Mouse (Mus musculus) layer of hippocampus, postnatal 10 days (tissue): ENCODE measurements around the gene Dlk2. TPM values are rescaled to one million over a fixed set of nuclear protein-coding genes. Genes with fewer than 3 reads are reported as not detected.

Experiments used
- DNase-seq, 2 experiments: peaks; one replicate each; pipeline ENCODE4 v3.0.0; 2021; ENCODE audit warnings: low spot score in 2 of 2
- total RNA-seq, 2 experiments: library from RNA; stranded (reverse); gene quantifications; 2 replicates each; pipeline ENCODE4 v1.2.3; 2021

Gene Dlk2
- total RNA-seq, 2 experiments from 2014 or later, result 44.4 to 52.4 TPM

DNA sequence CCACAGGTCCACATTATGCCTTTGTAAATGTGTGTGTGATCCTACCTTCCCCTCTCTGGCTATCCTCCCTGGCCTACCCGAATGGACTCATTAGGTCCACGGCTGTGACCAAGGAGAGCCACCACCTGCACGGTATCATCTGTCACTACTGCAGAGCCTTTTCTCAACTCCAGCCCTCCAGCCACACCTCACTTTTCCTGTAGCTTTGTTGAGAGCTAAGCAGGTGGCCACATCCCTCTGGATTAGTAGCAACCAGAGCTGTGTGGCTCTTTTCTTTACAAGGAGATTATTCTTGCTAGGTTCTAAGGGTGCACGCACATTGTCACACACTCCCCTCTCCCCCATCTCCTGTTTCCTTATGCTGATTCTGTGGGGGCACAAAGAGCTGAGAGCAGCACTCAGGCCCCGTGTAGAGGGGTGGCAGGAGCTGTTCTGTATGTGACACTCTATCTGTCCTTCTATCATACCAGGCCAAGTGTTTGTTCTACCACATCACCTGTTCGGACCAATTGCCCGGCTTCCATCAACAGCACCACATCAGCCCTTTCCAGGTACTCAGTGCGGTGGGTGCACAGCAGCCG lies 16.0 kb downstream of the Dlk2 start:
- DNase-seq, result no peak

DNA sequence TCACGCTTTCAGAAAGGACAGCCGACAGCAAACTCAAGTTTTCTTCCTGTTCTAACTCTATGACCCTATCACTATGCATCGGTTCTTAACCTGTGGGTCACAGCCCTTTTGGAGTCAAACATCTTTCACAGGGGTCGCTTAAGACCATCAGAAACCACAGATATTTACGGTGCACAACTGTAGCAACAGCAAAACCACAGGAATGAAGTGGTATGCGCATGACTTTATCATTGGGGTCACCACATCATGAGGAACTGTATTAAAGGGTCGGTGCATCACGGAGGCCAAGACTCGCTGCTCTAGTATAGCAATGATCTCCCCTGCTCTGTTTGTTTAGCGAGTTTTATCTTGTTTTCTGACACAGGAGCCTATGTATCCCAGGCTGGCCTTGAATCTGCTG lies 18.6 kb downstream of the Dlk2 start:
- DNase-seq, result no peak

DNA sequence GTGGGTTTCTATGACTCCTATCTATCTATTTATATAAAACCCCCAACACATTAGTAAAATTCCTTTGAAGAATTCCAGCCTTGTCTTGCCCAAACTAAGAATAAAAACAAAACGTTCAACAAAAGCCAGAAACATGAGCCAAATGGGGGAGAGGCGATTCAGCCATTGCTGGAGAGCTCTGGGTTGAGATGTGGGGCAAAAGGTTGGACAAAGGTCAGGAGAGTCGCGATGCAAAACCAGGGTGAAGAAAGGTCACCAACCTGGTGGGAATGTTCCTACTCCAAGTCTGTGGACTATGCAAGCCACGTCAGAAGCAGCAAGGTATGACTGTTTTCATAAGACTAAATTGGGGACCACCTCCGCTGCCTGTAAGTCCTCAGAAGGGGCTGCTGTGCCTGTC lies 23.3 kb downstream of the Dlk2 start:
- DNase-seq, result no peak

DNA sequence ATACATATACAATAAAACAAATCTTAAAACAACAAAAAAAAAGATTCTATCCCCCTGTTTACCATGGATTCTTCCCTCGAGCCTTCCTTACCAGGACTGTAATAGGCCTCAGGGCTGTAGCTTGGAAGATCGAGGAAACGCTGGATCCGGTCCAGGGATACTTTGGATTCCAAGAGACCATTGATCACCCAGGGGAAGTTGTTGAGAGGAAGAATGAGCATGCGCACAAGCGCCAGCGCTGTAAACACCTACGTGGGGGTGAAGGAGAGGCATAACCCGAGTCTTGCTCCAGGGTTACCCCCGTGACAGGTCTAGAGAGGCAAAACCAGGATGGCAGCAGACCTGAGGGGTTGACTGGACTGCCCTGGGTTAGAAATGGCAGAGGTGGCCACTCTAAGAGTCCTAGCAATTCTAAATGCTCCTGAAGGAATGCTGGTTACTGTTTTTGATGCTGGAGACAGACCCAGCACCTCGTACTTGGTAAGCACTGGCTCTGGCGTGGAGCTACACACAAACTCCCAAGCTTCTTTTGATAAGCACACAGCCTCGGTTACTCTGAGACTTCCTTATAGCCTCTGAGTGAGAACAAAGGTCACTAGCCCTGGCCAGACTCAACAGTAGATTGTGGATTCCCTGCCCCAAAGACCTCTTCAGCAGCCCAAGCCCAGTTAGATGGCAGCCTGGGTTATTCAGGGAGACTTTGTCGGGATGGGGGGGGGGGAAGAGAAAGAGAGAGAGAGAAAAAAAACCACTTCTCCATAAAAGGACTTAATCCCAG lies 25.0 kb downstream of the Dlk2 start:
- no peak for DNase-seq

DNA sequence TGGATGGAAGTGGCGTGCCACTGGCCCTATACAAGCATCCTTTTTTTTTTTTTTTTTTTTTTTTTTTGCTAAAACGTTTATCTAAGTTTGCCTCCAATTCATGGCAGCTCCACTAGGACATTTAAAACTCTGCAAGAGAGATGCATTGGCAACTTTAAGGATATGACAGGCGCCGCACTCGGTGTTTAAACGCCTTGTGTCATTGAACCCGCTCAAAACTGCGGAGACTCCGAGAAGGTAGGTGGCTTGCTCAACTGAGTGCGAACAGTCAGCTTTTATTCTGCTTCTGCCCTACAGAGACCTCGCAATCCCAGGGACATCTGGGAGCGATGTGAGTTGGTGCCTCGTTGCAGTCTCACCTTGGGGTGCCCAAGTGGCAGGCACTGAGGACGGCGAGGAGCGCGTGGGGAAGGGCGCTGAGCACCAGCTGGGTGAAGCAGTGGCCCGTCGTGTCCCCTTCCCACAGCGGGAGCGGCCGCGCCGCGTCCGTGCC lies 30.2 kb downstream of the Dlk2 start:
- DNase-seq, result no peak

DNA sequence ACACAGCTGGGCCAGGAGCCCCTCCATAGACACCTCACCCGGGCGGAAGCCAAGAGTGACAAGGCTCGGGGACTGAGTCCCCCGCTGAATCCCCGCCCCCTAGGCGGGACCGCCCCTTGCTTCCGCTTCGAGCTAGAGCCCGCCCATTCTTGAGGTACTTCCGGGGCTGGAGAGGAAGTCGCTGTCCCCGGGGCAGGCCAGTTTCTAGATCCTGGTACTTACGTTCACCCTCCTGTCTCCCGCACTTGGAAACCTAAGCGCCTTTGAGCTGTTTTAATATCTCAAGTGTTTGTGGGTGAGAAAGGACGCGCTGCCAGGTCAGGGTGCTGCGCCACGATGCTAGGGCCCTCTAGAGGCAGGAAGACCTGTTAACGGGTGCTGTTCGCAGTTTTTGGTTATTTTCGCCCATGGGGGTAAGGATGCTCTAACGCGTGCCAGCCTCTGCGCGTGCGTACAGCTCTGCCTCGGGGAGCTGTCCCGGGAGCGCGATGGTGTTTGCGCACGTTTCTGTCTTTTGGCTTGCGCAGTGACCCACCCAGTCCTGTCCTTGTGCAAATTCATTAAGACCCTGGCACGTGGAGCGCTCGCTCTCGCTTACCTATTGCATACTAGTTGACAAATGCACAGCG lies 30.8 kb downstream of the Dlk2 start, which contains the start of gene Abcc10:
TSS of gene Abcc10 (minus strand) at position 447 of the 629 bp plus-strand sequence.
- peak; percentile 91 to 94 for DNase-seq

DNA sequence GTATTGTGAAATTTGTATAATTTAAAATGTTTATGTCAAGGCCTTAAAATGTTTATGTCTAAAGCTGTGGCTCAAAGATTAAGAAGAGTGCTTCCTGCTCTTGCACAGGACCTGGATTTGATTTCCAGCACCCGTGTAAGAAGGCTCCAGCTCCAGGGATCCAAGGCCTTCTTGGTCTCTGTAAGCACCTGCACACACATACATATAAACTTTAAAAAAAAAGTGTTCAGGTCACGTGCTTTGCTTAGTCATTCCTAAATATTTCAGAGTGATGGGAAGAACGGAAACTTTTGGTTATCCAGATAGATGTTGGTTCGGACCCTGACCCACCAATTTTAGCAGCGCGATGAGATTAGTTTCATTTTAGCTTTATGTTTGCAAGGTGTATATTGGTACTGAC lies 31.5 kb downstream of the Dlk2 start:
- DNase-seq, result no peak

DNA sequence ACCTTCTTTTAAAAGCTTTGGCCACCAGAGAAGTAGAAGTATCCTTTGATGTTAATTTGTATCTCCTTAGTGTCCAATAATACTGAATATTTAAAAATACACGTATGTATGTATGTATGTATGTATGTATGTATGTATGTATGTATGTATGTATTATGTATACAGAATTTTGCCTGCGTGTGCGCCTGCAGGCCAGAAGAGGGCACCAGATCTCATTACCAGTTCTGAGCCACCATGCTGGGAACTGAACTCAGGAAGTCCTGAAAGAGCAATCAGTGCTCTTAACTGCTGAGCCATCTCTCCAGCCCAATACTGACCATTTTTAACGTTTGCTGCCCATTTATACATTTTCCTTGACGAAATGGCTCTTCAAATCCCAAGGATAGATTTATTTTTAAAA lies 39.3 kb downstream of the Dlk2 start:
- no peak for DNase-seq

DNA sequence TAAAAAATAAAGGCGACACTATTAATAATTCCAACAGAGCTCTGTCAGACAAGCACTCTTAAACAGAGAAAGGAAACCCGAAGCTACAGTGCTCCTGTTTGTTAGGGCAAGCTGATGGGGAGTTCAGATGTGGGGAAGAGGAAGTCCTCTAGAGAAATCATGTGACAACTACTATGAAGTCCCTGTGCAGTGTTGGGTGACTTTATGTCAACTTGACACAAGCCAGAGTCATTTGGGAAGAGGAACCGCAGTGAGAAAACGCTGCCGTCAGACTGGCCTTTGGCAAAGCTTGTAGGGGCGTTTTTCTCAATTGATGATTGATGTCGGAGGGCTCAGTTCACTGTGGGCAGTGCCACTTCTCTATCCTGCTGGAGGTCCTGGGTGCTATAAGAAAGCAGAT lies 44.0 kb downstream of the Dlk2 start:
- DNase-seq, result no peak

DNA sequence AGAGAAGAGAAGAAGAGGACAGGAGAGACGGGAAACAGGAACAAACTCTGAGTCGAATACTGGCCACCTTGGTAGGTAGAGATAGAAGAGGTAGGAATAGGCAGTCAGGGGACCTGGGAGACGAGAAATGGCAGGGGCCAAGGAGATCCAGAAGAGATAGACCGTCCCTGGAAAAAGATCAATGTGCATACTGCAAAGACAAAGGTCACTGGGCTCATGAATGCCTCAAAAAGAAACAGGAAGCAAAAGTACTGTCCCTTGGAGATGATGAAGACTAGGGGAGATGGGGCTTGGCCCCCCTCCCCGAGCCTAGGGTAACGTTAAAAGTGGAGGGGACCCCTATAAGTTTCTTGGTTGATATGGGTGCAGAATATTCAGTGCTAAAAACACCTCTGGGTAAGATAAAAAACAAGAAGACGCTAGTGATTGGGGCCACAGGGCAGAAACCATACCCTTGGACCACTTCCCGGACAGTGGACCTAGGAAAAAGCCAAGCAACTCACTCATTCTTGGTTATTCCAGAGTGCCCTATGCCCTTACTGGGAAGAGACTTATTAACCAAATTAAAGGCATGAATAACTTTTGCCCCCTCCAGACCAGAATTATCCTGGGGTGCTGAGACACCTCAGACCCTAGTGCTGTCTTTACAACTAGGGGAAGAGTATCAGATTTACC lies 53.9 kb downstream of the Dlk2 start:
- DNase-seq, result no peak

Other genes with a start within 250 kb of the Dlk2 start
- 10 to 100 TPM; 80.8 to 82.4 TPM for gene Mrps18a, start 186.4 kb upstream of the Dlk2 start, total RNA-seq
- gene Rsph9, start 153.2 kb upstream of the Dlk2 start, total RNA-seq, result 10 to 100 TPM; 39.8 to 41.3 TPM
- 10 to 100 TPM; 10.7 to 11.1 TPM for gene Mad2l1bp, start 143.9 kb upstream of the Dlk2 start, total RNA-seq
- 100 to 1,000 TPM in 1 of 2 experiments, 10 to 100 TPM in 1; 86.9 to 100 TPM for gene Gtpbp2, start 136.4 kb upstream of the Dlk2 start, total RNA-seq
- gene Polh, start 94.8 kb upstream of the Dlk2 start, total RNA-seq, result 1 to 10 TPM; 6.8 to 7.5 TPM
- gene Xpo5, start 94.6 kb upstream of the Dlk2 start, total RNA-seq, result 10 to 100 TPM; 43.0 to 43.9 TPM
- 10 to 100 TPM; 37.2 to 40.1 TPM for gene Polr1c, start 49.4 kb upstream of the Dlk2 start, total RNA-seq
- 10 to 100 TPM; 68.7 to 70.3 TPM for gene Yipf3, start 49.3 kb upstream of the Dlk2 start, total RNA-seq
- gene Lrrc73, start 43.9 kb upstream of the Dlk2 start, total RNA-seq, result 10 to 100 TPM; 88.1 to 93.6 TPM
- 10 to 100 TPM; 39.0 to 41.0 TPM for gene Tjap1, start 14.4 kb upstream of the Dlk2 start, total RNA-seq
- gene Abcc10, start 30.9 kb downstream of the Dlk2 start, total RNA-seq, result 1 to 10 TPM; 9.3 to 9.6 TPM
- gene Zfp318, start 86.3 kb downstream of the Dlk2 start, total RNA-seq, result 10 to 100 TPM; 78.1 to 81.5 TPM
- gene Crip3, start 131.5 kb downstream of the Dlk2 start, total RNA-seq, result 1 to 10 TPM; 3.0 to 4.4 TPM
- under 1 TPM; 0.48 to 0.76 TPM for gene Slc22a7, start 141.0 kb downstream of the Dlk2 start, total RNA-seq
- gene Ttbk1, start 190.3 kb downstream of the Dlk2 start, total RNA-seq, result 100 to 1,000 TPM; 106 to 107 TPM
- 1 to 10 TPM; 6.0 to 7.6 TPM for gene Dnph1, start 199.3 kb downstream of the Dlk2 start, total RNA-seq
- 10 to 100 TPM; 42.1 to 52.6 TPM for gene Cul9, start 249.0 kb downstream of the Dlk2 start, total RNA-seq